Mouse (Mus musculus) layer of hippocampus, postnatal 14 days (tissue): ENCODE measurements around the gene Olfr279. TPM values are rescaled to one million over a fixed set of nuclear protein-coding genes. Genes with fewer than 3 reads are reported as not detected.
"Not testable (repeated sequence)": the region's sequence is repeated elsewhere in the genome, so short reads cannot be mapped to it uniquely, and the experiment has no call there.

Source experiments
- DNase-seq, 2 experiments: peaks; one replicate each; pipeline ENCODE4 v3.0.0; 2021 to 2022; ENCODE audit warnings: low spot score in 2 of 2, mixed read lengths in 1 of 2
- total RNA-seq, 2 experiments: library from RNA; stranded (reverse); gene quantifications; 2 replicates each; pipeline ENCODE4 v1.2.3; 2021

Olfr279 gene
- total RNA-seq, 2 experiments from 2014 or later: 0.21 to 0.37 TPM

GRCm38 (mm10) chr15:98510438-98511385, 18.5 kb downstream of the Olfr279 start:
- DNase-seq: peak; percentile 70 to 71

GRCm38 (mm10) chr15:98511386-98511928, 19.3 kb downstream of the Olfr279 start:
- peak in 1 of 2 experiments; percentile 26 for DNase-seq

GRCm38 (mm10) chr15:98512232-98512631, 20.0 kb downstream of the Olfr279 start:
- DNase-seq: no peak

GRCm38 (mm10) chr15:98512799-98513321, 20.7 kb downstream of the Olfr279 start:
- no peak for DNase-seq

- not testable (repeated sequence) for DNase-seq
Measured at GRCm38 (mm10) chr15:98513676-98514075, 21.5 kb downstream of the Olfr279 start.

GRCm38 (mm10) chr15:98514146-98514545, 21.9 kb downstream of the Olfr279 start:
- DNase-seq: no peak

- DNase-seq: not testable (repeated sequence)
Measured at GRCm38 (mm10) chr15:98514845-98515244, 22.6 kb downstream of the Olfr279 start.

GRCm38 (mm10) chr15:98517380-98518355, 25.5 kb downstream of the Olfr279 start:
- DNase-seq: peak; percentile 56 to 59

- no peak for DNase-seq
Measured at GRCm38 (mm10) chr15:98521245-98521644, 29.0 kb downstream of the Olfr279 start.

- DNase-seq: no peak
Measured at GRCm38 (mm10) chr15:98526057-98526456, 33.9 kb downstream of the Olfr279 start.

- DNase-seq: no peak
Measured at GRCm38 (mm10) chr15:98527056-98527771, 35.0 kb downstream of the Olfr279 start.

- DNase-seq: no peak
Measured at GRCm38 (mm10) chr15:98528066-98528563, 35.9 kb downstream of the Olfr279 start.

- no peak for DNase-seq
Measured at GRCm38 (mm10) chr15:98532281-98532680, 40.1 kb downstream of the Olfr279 start.

GRCm38 (mm10) chr15:98533035-98533531, 40.9 kb downstream of the Olfr279 start:
- DNase-seq: no peak

GRCm38 (mm10) chr15:98533881-98534627, 41.9 kb downstream of the Olfr279 start, which contains the start of gene Kansl2:
Kansl2 (minus strand) TSS chr15:98534264.
- peak; percentile 99 for DNase-seq

- no peak for DNase-seq
Measured at GRCm38 (mm10) chr15:98535921-98536320, 43.7 kb downstream of the Olfr279 start.

GRCm38 (mm10) chr15:98536828-98537510, 44.8 kb downstream of the Olfr279 start:
- no peak for DNase-seq

- no peak for DNase-seq
Measured at GRCm38 (mm10) chr15:98537923-98538322, 45.7 kb downstream of the Olfr279 start.
